Mouse (Mus musculus) heart, embryonic 16.5 days (tissue): ENCODE measurements around the gene Swsap1. TPM values are rescaled to one million over a fixed set of nuclear protein-coding genes. Genes with fewer than 3 reads are reported as not detected.

Experiments used
- ATAC-seq: fragments of 200-750 bp; cut with Nextera tagmentation; replicated peaks from 2 replicates; pipeline ENCODE4 v1.8.0; 2017; ENCODE audit warnings: moderate number of reproducible peaks; ENCODE audit not compliant: insufficient read depth, low FRiP score; ENCODE audit errors: extremely low read depth
- H3K27ac ChIP-seq: fragments of 300-500 bp; sonication (generic); 2 replicates; pipeline ENCODE4 v1.5.1; 2014; ENCODE audit warnings: mild to moderate bottlenecking, low read length, control low read depth, moderate library complexity
- H3K27me3 ChIP-seq: fragments of 300-500 bp; sonication (generic); 2 replicates; pipeline ENCODE4 v1.6.1; 2014; ENCODE audit warnings: low read length, mixed read lengths; ENCODE audit not compliant: control insufficient read depth, insufficient read depth
- H3K36me3 ChIP-seq: fragments of 300-500 bp; sonication (generic); 2 replicates; pipeline ENCODE4 v1.6.1; 2014; ENCODE audit not compliant: control insufficient read depth, insufficient read depth
- H3K4me1 ChIP-seq: fragments of 300-500 bp; sonication (generic); 2 replicates; pipeline ENCODE4 v1.6.1; 2014; ENCODE audit warnings: low read length, mixed read lengths; ENCODE audit not compliant: control insufficient read depth, insufficient read depth
- H3K4me2 ChIP-seq: fragments of 300-500 bp; sonication (generic); 2 replicates; pipeline ENCODE4 v1.6.1; 2014; ENCODE audit warnings: low read depth, mild to moderate bottlenecking, control low read depth, low read length
- H3K4me3 ChIP-seq: fragments of 300-500 bp; sonication (generic); 2 replicates; pipeline ENCODE4 v1.5.1; 2014; ENCODE audit warnings: mild to moderate bottlenecking, control low read depth, low read length
- H3K9ac ChIP-seq: fragments of 300-500 bp; sonication (generic); 2 replicates; pipeline ENCODE4 v1.6.1; 2014; ENCODE audit warnings: low read length, control low read depth
- H3K9me3 ChIP-seq: fragments of 300-500 bp; sonication (generic); replicated peaks from 2 replicates; pipeline ENCODE4 v1.6.1; 2016; ENCODE audit warnings: low read length; ENCODE audit not compliant: control insufficient read depth
- WGBS: fragments of 180-500 bp; shearing (Covaris S2); extraction: QIAGEN DNeasy Blood & Tissue Kit; methylation state at CpG from one replicate; pipeline ENCODE4 v1.1.7; 2014; 5-methylcytosine and 5-hydroxymethylcytosine counted together
- polyA plus RNA-seq: library from polyadenylated mRNA; unstranded; fragments of >200 nt; fragmentation: Nextera tagmentation; extraction: Ambion mirVana; gene quantifications from 2 replicates; pipeline ENCODE4 v1.2.1, GENCODE M21; 2015

Swsap1 gene
- polyA plus RNA-seq, 1 experiment from 2014 or later = 4.4 TPM

DNA sequence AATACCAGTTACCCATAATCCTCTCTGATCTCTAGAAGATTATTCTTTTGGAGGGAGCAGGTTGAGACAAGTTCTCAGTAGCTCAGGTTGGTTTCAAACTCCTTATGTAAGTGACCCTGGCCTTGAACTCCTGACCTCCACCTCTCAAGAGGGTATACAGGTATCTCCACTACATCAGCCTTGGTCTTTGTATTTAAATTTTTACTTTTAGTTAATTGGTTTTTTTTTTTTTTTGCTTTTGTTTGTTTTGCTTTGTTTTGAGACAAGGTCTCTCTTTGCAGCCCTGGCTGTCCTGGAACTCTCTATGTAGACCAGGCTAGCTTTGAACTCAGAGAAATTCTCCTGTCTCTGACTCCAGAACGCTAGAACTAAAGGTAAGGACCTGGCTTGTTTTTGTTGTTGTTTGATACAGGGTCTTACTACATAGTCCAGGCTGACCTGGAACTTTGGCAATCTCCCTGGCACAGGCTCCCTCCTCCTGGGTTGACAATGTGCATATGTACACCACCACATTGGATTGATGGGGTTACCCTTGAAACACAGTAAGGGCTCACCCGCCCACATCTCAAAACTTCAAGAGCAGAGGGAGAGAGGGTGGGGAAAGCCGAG lies 32.0 kb upstream of the Swsap1 start:
- no peaks in the 10 kb centered on the region for H3K36me3 ChIP-seq
- WGBS = 23% methylated on average over 3 of the region's 3 CpGs
- H3K27me3 ChIP-seq = no peaks in the 10 kb centered on the region
- no peak for ATAC-seq
- H3K4me3 ChIP-seq = no peak overlapping the region
- H3K9ac ChIP-seq = no peak overlapping the region
- H3K4me1 ChIP-seq = peaks cover 25% of the 10 kb centered on the region
- H3K27ac ChIP-seq = peak overlapping the region; percentile 88
- no peaks in the 10 kb centered on the region for H3K9me3 ChIP-seq
- no peak overlapping the region for H3K4me2 ChIP-seq

DNA sequence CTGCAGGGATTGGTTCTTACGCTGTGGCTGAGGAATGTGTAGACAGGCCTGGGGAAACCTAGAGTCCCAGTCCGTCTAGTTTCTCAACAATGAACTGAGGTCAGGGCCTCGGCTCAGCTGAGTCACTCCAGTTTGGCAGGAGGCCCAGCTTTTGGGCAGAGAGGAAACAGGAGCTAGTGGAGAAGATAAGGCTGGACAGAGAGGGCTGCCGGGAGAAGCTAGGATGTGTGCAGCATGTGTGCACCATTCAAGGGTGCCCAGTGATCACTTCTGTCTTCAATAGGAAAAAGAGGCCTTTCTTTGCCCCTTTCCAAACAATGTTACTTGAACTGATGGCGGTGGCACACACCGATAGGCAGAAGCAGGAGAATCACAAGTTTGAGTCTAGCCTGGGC lies 31.5 kb upstream of the Swsap1 start:
- H3K4me1 ChIP-seq = peaks cover 24% of the 10 kb centered on the region
- no peak overlapping the region for H3K4me3 ChIP-seq
- H3K4me2 ChIP-seq = no peak overlapping the region
- H3K36me3 ChIP-seq = no peaks in the 10 kb centered on the region
- peak; percentile 87 for ATAC-seq
- no peaks in the 10 kb centered on the region for H3K9me3 ChIP-seq
- H3K9ac ChIP-seq = no peak overlapping the region
- H3K27ac ChIP-seq = peak overlapping the region; percentile 88
- no peaks in the 10 kb centered on the region for H3K27me3 ChIP-seq
- 21% methylated on average over 6 of the region's 6 CpGs for WGBS

DNA sequence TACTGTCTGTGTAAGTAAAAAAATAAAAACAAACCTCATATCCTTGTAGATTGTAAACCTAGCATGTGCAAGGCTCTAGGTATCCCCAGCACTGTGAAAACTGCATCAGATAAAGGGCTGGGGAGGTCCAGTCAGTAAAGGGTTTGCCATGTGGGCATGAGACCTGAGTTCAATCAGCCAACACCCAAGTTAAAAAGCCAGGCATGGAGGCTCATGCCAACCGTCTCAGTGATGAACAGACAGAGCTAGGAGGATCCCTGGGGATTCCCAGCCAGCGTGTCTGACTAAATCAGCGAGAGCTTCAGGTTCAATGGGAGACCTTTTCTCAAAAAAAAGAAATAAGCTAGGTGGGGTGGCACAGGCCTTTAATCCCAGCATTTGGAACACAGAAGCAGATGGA lies 30.5 kb upstream of the Swsap1 start:
- no peak overlapping the region for H3K4me3 ChIP-seq
- H3K36me3 ChIP-seq = no peaks in the 10 kb centered on the region
- peaks cover 24% of the 10 kb centered on the region for H3K4me1 ChIP-seq
- no peaks in the 10 kb centered on the region for H3K9me3 ChIP-seq
- H3K9ac ChIP-seq = no peak overlapping the region
- H3K27me3 ChIP-seq = no peaks in the 10 kb centered on the region
- H3K4me2 ChIP-seq = no peak overlapping the region
- H3K27ac ChIP-seq = no peak overlapping the region
- 91% methylated on average over 3 of the region's 3 CpGs for WGBS
- ATAC-seq = no peak

DNA sequence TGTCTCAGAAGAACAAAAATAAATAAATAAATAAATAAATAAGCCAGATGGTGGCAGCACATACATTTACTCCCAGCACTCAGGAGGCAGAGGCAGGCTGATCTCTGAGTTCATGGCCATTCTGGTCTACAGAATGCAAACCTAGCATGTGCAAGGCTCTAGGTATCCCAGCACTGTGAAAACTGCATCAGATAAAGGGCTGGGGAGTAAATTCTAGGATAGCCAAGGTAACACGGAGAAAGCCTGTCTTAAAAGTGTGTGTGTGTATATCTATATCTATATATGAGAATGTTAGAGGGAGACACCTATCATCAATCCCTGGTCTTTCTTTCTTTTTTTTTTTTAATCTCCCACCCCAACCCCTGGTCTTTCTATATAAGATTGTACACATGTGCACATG lies 30.0 kb upstream of the Swsap1 start:
- Histone ChIP-seq H3K4me3 (no peak overlapping the region), H3K4me2 (no peak overlapping the region), H3K9me3 (no peaks in the 10 kb centered on the region), H3K36me3 (no peaks in the 10 kb centered on the region), H3K4me1 (peaks cover 24% of the 10 kb centered on the region), H3K27ac (no peak overlapping the region), H3K27me3 (no peaks in the 10 kb centered on the region), H3K9ac (no peak overlapping the region)
- no peak for ATAC-seq
- 89% methylated on average over 1 of the region's 1 CpGs for WGBS

DNA sequence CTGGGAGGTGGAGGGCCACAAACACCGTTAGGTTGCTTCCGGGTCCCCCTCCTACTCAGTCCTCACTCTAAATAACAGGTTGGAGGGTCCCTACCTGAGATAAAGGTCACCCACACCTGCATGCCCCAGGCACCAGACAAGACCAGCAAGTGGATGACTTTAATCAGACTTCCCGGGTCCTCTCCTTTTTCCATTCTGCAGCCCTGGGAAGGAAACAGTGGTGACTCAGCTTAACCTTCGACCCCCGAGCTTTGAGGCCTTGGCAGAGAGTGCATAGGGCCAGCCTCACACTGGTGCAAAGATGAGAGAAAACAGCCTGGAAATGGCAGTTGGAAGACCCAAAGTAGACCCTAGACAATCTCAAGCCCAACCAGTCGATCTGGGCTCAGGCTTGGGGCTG lies 29.4 kb upstream of the Swsap1 start:
- H3K27ac ChIP-seq = no peak overlapping the region
- peak overlapping the region; percentile 70 for H3K4me2 ChIP-seq
- H3K36me3 ChIP-seq = no peaks in the 10 kb centered on the region
- no peak overlapping the region; the same call in 1 of the 2 replicates for H3K9ac ChIP-seq
- no peak overlapping the region; the same call in 1 of the 2 replicates for H3K4me3 ChIP-seq
- no peaks in the 10 kb centered on the region for H3K27me3 ChIP-seq
- H3K9me3 ChIP-seq = no peaks in the 10 kb centered on the region
- H3K4me1 ChIP-seq = peaks cover 24% of the 10 kb centered on the region
- 64% methylated on average over 6 of the region's 6 CpGs for WGBS
- no peak for ATAC-seq

DNA sequence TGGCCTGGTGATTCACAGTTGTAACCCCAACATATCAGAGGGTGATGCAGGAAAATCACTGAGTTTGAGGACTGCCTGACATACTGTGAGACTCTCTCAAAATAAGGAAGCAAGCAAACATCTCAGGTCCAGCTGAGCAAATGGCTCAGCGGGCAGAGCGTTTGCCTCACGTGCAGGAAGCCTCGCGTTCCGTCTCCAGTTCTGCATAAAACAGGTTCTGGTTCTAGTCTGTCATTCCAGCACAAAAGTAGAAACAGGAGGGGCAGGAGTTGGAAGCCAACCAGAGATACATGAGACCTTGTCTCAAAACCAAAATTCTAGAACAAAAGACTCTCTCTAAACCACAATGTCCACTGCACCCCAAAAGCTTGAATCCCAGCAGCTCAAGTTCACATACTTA lies 28.8 kb upstream of the Swsap1 start:
- no peaks in the 10 kb centered on the region for H3K36me3 ChIP-seq
- peak overlapping the region; percentile 57 for H3K4me3 ChIP-seq
- peak overlapping the region; percentile 70 for H3K4me2 ChIP-seq
- H3K9me3 ChIP-seq = no peaks in the 10 kb centered on the region
- 3% methylated on average over 6 of the region's 6 CpGs for WGBS
- peaks cover 24% of the 10 kb centered on the region for H3K4me1 ChIP-seq
- ATAC-seq = no peak
- H3K27ac ChIP-seq = peak overlapping the region; percentile 65
- H3K9ac ChIP-seq = peak overlapping the region; percentile 72
- H3K27me3 ChIP-seq = no peaks in the 10 kb centered on the region

DNA sequence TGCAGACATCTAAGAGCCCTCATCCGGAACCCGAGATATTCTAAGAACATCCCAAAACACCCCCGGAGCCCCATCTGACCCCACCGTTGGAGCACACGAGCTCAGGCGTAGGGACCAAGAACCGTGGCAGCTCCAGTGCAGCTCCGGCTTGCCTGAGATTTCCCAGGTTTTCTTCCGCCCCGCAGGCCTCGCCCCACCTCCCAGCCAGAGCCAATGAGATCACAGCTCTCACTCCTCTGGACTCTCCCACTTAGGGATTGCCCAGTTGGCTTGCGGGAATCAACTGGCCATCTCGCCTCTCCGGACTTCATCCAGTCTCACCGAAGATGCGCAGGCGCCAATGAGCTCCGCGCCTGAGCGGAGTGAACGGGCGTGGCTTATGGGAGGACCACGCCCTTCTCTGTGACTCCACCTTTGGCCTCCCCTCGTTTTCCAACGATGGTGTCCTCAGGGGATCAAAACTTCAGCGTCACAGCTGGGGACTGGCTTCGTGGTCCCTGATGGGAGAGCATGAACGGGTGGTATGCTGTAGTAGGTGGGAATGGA lies 28.3 kb upstream of the Swsap1 start, which contains the start of the genes Ccdc159 and Tmem205:
Ccdc159 (plus strand) TSS at position 264 of the 546 bp plus-strand sequence.
Tmem205 (minus strand) TSS at position 349 of the 546 bp plus-strand sequence.
- 0% methylated on average over 28 of the region's 28 CpGs for WGBS
- Histone ChIP-seq H3K9me3 (no peaks in the 10 kb centered on the region), H3K4me1 (peaks cover 24% of the 10 kb centered on the region), H3K4me3 (peak within 1 kb of the TSS; percentile 57), H3K27ac (peak within 1 kb of the TSS; percentile 65), H3K9ac (peak within 1 kb of the TSS; percentile 72), H3K4me2 (peak within 1 kb of the TSS; percentile 70), H3K36me3 (no peaks in the 10 kb centered on the region), H3K27me3 (no peaks in the 10 kb centered on the region)
- peak; percentile 89 for ATAC-seq

DNA sequence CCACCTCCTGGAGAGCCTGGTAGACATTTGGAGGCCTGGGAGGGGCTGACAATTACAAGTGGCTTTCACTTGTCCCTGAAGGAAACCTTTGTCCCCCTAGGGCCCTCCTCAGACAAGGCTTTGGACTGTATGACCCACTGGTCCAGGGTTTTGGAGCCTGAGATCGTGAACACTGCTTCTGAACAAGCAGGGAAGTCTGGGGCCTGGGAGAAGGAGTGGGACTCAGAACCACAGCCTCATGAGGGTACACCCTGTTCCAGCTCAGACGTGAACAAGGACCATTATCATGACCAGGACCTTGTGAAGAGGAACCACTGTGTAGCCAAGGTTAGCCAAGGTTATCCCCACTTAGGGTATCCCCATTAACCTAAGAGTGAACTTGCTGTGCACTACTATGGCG lies 26.3 kb upstream of the Swsap1 start:
- no peak overlapping the region for H3K4me3 ChIP-seq
- 76% methylated on average over 3 of the region's 3 CpGs for WGBS
- ATAC-seq = no peak
- H3K27ac ChIP-seq = no peak overlapping the region
- no peaks in the 10 kb centered on the region for H3K9me3 ChIP-seq
- no peaks in the 10 kb centered on the region for H3K27me3 ChIP-seq
- H3K9ac ChIP-seq = no peak overlapping the region
- no peaks in the 10 kb centered on the region for H3K36me3 ChIP-seq
- peaks cover 14% of the 10 kb centered on the region for H3K4me1 ChIP-seq
- H3K4me2 ChIP-seq = no peak overlapping the region

DNA sequence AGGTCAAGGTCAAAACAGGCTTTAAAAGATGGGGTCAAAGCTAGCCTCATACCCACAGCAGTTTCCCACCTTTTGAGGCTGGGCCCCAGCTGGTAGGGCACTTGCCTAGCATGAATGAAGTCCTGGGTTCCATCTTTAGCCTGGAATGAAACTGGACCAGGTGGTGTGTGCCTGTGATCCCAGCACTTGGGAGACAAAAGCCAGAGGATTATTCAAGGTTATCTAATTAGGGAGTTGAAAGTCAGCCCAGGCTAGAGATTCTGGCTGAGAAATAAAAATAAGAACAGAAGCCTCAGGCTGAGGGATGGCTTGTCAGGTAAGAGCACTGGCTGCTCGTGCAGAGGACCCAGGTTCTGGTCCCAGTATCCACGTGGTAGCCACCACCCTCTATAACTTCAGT lies 23.5 kb upstream of the Swsap1 start:
- H3K27me3 ChIP-seq = no peaks in the 10 kb centered on the region
- no peak overlapping the region for H3K27ac ChIP-seq
- H3K4me3 ChIP-seq = no peak overlapping the region
- H3K9ac ChIP-seq = no peak overlapping the region
- no peak overlapping the region for H3K4me2 ChIP-seq
- no peaks in the 10 kb centered on the region for H3K9me3 ChIP-seq
- 62% methylated on average over 2 of the region's 2 CpGs for WGBS
- no peaks in the 10 kb centered on the region for H3K36me3 ChIP-seq
- no peaks in the 10 kb centered on the region; the same call in 1 of the 2 replicates for H3K4me1 ChIP-seq
- no peak for ATAC-seq
